Mouse (Mus musculus): ENCODE results near the gene Alyref. TPM values are rescaled to one million over a fixed set of nuclear protein-coding genes. Genes with fewer than 3 reads are reported as not detected.

Alyref gene
- polyA plus RNA-seq, 1 experiment from 2014 or later: 820 TPM

DNA sequence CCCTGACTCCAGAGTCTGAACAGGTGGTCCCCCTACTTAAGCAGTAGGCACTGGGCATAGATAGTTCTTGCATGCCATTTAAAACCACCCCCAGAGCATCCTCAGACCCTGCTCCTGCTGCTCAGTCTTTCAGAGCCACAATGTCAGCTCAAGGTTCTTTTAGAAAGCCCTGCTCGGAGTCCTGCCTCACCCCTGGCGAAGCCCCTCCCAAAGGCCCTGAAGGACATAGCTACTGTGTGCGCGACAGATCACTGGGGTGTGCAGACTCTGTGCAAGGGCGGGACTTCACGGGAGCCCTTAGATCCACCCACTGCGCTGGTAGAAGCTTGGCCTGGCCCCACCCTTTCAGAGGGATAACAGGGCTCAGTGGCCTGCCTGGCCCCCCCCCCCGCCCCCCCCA is 11.1 kb upstream of the Alyref start:
- peaks cover 12% of the 10 kb centered on the region for H3K36me3 ChIP-seq (ENCODE audit: control insufficient read depth, insufficient read depth, low read length)
- peak; percentile 31; the same call in 1 of the 2 replicates for ATAC-seq (ENCODE audit: low FRiP score)
- H3K27ac ChIP-seq (ENCODE audit: low read depth, low read length): no peak overlapping the region
- no peaks in the 10 kb centered on the region for H3K9me3 ChIP-seq (ENCODE audit: control insufficient read depth, low read length)
- no peak overlapping the region for H3K4me3 ChIP-seq (ENCODE audit: low read depth, low read length)
- peaks cover 10% of the 10 kb centered on the region for H3K4me1 ChIP-seq (ENCODE audit: control insufficient read depth, insufficient read depth, low read length)
- H3K27me3 ChIP-seq (ENCODE audit: control insufficient read depth, insufficient read depth, low read length): peaks cover 4% of the 10 kb centered on the region; the same call in 1 of the 2 replicates
- DNase-seq (ENCODE audit: low spot score, missing footprints): no peak
- H3K9ac ChIP-seq (ENCODE audit: low read length): no peak overlapping the region; the same call in 1 of the 2 replicates
- 37% methylated on average over 7 of the region's 8 CpGs for WGBS
- H3K4me2 ChIP-seq: no peak overlapping the region

DNA sequence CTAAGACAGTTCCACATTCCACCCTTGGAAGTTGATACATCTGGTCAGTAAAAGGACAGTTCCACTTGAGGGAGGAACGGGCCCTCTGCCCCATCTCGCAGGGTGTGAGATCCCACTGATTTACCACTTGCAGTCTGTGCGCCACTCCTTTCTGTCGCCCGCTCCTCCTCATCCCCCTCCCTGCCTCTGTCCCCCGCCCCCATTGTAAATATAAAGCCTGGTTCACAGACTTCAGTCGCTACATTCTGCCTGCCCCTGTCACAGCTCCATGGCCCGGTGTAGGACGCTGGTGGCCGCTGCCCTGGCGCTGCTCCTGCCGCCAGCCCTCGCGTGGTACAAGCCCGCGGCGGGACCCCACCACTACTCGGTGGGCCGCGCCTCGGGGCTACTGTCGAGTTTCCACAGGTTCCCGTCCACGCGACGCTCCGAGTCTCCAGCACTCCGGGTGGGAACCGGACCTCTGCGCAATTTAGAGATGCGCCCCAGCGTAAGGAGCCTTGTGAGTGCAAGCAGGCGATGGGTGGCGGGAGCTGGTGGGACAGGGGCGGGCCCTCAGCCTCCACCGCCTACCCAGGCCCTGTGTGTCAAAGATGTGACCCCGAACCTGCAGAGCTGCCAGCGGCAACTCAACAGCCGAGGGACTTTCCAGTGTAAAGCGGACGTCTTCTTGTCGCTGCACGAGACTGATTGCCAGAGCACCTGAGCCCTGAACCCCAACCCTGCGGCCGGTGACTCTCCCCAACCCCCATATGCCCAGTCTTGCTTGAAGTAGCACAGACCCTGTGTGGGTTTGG is 10.3 kb upstream of the Alyref start, which contains the start of gene Npb:
Gene Npb, plus strand, starts transcription at position 237 of the 794 bp plus-strand sequence.
- peak; percentile 47; the same call in 1 of the 2 replicates for ATAC-seq (ENCODE audit: low FRiP score)
- H3K36me3 ChIP-seq (ENCODE audit: control insufficient read depth, insufficient read depth, low read length): peaks cover 12% of the 10 kb centered on the region

DNA sequence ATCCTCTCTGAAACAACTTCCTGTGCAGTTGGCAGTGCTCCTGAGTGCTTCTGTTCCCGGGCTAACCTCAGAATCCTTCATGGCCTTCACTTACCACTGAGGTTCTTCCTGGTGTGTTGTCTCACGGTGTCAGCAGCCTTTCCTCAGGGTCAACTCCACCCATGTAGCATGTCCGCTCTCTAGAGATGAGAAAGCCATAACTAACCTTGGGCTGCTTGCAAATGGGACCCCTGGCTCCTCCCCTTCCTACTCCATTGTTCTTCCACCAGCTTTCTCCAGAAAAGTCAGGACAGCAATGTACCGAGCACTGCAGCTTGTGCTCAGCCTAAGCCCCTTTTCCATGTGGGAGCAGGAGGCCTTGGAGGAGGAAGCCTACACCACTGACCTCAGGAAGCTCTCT is 8.6 kb upstream of the Alyref start:
- H3K9ac ChIP-seq (ENCODE audit: low read length): no peak overlapping the region
- no peak overlapping the region for H3K27ac ChIP-seq (ENCODE audit: low read depth, low read length)
- H3K36me3 ChIP-seq (ENCODE audit: control insufficient read depth, insufficient read depth, low read length): peaks cover 7% of the 10 kb centered on the region
- H3K4me3 ChIP-seq (ENCODE audit: low read depth, low read length): no peak overlapping the region
- H3K4me1 ChIP-seq (ENCODE audit: control insufficient read depth, insufficient read depth, low read length): peaks cover 10% of the 10 kb centered on the region
- no peak for DNase-seq (ENCODE audit: low spot score, missing footprints)
- no peaks in the 10 kb centered on the region for H3K9me3 ChIP-seq (ENCODE audit: control insufficient read depth, low read length)
- 82% methylated on average over 4 of the region's 4 CpGs for WGBS
- no peak for ATAC-seq (ENCODE audit: low FRiP score)
- no peak overlapping the region for H3K4me2 ChIP-seq
- H3K27me3 ChIP-seq (ENCODE audit: control insufficient read depth, insufficient read depth, low read length): peaks cover 4% of the 10 kb centered on the region; the same call in 1 of the 2 replicates

More for the DNA sequence above, 10.3 kb upstream of the Alyref start, which contains the start of gene Npb:
- H3K9ac ChIP-seq (ENCODE audit: low read length): peak within 1 kb of the TSS; percentile 44
- H3K27me3 ChIP-seq (ENCODE audit: control insufficient read depth, insufficient read depth, low read length): peaks cover 4% of the 10 kb centered on the region; the same call in 1 of the 2 replicates
- DNase-seq (ENCODE audit: low spot score, missing footprints): peak; percentile 91
- H3K9me3 ChIP-seq (ENCODE audit: control insufficient read depth, low read length): no peaks in the 10 kb centered on the region
- 8% methylated on average over 45 of the region's 45 CpGs for WGBS
- H3K4me2 ChIP-seq: peak within 1 kb of the TSS; percentile 41
- peak within 1 kb of the TSS; percentile 19 for H3K4me3 ChIP-seq (ENCODE audit: low read depth, low read length)
- H3K4me1 ChIP-seq (ENCODE audit: control insufficient read depth, insufficient read depth, low read length): peaks cover 10% of the 10 kb centered on the region
- H3K27ac ChIP-seq (ENCODE audit: low read depth, low read length): no peak within 1 kb of the TSS

DNA sequence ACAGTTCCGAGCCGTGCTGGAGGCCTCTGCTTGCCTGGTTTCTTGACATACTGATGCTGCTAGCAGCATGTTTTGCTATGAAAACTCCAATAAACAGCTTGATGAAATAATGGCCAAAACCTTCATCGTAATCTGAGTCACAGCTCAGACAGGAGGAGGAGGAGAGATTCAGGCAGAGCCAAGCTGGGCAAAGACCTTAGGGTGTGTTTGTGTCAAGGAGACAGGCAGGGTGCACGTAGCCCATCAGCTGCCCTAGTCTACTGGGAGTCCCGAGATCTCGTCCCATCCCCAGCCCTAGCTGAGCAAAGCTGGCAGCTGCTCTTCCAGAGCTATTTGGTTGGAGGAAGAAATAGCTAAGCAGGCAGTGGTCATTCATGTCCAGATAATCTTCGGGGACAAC is 7.5 kb upstream of the Alyref start:
- ATAC-seq (ENCODE audit: low FRiP score) (no peak), DNase-seq (ENCODE audit: low spot score, missing footprints) (no peak)
- Histone ChIP-seq H3K36me3 (ENCODE audit: control insufficient read depth, insufficient read depth, low read length) (peaks cover 9% of the 10 kb centered on the region; the same call in 1 of the 2 replicates), H3K27ac (ENCODE audit: low read depth, low read length) (no peak overlapping the region), H3K4me3 (ENCODE audit: low read depth, low read length) (no peak overlapping the region), H3K27me3 (ENCODE audit: control insufficient read depth, insufficient read depth, low read length) (peaks cover 4% of the 10 kb centered on the region; the same call in 1 of the 2 replicates), H3K9me3 (ENCODE audit: control insufficient read depth, low read length) (no peaks in the 10 kb centered on the region), H3K4me2 (no peak overlapping the region), H3K4me1 (ENCODE audit: control insufficient read depth, insufficient read depth, low read length) (peaks cover 10% of the 10 kb centered on the region), H3K9ac (ENCODE audit: low read length) (no peak overlapping the region)
- 95% methylated on average over 7 of the region's 7 CpGs for WGBS

DNA sequence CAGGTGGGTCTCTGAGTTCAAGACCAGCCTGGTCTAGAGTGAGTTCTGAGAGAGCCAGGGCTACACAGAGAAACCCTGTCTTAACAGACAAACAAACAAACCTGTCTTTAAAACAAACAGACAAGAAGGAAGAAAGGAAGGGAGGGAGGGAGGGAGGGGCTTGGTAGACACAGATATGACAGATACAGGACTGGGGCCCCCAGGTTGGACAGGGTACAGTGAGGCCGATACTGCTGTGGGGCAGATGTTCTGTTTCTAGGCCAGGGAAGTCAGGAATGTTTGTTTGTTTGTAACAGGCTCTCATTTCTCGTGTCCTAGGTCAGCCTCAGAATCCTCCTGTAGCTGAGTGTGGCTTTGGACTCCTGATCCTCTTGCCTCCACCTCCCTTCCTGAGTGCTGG is 5.4 kb upstream of the Alyref start:
- H3K36me3 ChIP-seq (ENCODE audit: control insufficient read depth, insufficient read depth, low read length): peaks cover 7% of the 10 kb centered on the region; the same call in 1 of the 2 replicates
- WGBS: 79% methylated on average over 2 of the region's 2 CpGs
- ATAC-seq (ENCODE audit: low FRiP score): no peak

DNA sequence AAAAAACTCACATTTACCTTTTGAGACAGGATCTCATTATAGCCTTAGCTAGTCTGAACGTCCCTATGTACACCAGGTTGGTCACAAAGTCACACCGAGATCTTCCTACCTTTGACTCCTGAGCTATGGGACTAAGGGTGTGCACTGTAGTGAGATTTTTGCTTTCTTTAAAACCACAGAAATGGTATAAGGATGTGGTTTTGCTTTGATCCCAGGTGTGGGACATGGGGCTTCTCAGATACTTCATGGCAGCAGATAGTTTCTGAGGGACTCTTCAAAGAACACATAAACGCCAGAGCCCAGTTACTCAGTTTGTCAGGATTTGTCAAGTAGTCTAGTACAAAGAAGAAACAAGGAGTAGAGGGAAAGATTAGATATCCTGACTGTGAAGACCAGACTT is 2.6 kb upstream of the Alyref start:
- Histone ChIP-seq H3K9ac (ENCODE audit: low read length) (no peak overlapping the region), H3K4me3 (ENCODE audit: low read depth, low read length) (no peak overlapping the region), H3K9me3 (ENCODE audit: control insufficient read depth, low read length) (no peaks in the 10 kb centered on the region), H3K27me3 (ENCODE audit: control insufficient read depth, insufficient read depth, low read length) (no peaks in the 10 kb centered on the region), H3K27ac (ENCODE audit: low read depth, low read length) (no peak overlapping the region), H3K36me3 (ENCODE audit: control insufficient read depth, insufficient read depth, low read length) (peaks cover 12% of the 10 kb centered on the region), H3K4me1 (ENCODE audit: control insufficient read depth, insufficient read depth, low read length) (peaks cover 15% of the 10 kb centered on the region), H3K4me2 (no peak overlapping the region)
- no peak for DNase-seq (ENCODE audit: low spot score, missing footprints)
- no peak for ATAC-seq (ENCODE audit: low FRiP score)
- 97% methylated on average over 3 of the region's 3 CpGs for WGBS

More for the DNA sequence above, 5.4 kb upstream of the Alyref start:
- Histone ChIP-seq H3K4me1 (ENCODE audit: control insufficient read depth, insufficient read depth, low read length) (peaks cover 9% of the 10 kb centered on the region), H3K9ac (ENCODE audit: low read length) (no peak overlapping the region), H3K4me2 (no peak overlapping the region), H3K27ac (ENCODE audit: low read depth, low read length) (no peak overlapping the region), H3K27me3 (ENCODE audit: control insufficient read depth, insufficient read depth, low read length) (no peaks in the 10 kb centered on the region; the same call in 1 of the 2 replicates), H3K9me3 (ENCODE audit: control insufficient read depth, low read length) (no peaks in the 10 kb centered on the region), H3K4me3 (ENCODE audit: low read depth, low read length) (no peak overlapping the region)
- DNase-seq (ENCODE audit: low spot score, missing footprints): no peak

DNA sequence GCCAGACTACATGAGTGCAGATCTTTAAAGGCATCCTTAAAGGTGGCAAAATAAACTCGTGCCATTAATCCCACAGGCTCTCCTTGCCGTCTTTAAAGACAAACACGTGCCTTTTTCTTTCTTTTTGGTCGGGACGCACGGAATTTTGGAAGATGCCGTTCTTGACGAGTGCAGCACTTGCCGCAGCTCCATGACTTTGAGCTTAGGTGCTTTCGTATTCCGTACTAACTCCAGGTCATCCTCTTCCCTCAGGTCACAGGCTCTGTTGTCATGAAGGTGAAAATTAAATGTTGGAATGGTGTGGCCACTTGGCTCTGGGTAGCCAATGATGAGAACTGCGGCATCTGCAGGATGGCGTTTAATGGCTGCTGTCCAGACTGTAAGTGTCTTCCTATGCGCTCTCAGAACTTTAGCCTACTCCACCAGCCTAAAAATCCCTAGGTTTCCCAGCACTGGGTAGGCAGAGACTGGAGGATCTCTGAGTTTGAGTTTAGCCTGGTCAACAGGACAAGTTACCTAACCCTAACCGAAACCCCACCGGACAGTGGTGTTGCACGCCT is 905 bp upstream of the Alyref start:
- Histone ChIP-seq H3K27ac (ENCODE audit: low read depth, low read length) (peak overlapping the region; percentile 64; the same call in 1 of the 2 replicates), H3K36me3 (ENCODE audit: control insufficient read depth, insufficient read depth, low read length) (peaks cover 22% of the 10 kb centered on the region)
- ATAC-seq (ENCODE audit: low FRiP score): no peak

DNA sequence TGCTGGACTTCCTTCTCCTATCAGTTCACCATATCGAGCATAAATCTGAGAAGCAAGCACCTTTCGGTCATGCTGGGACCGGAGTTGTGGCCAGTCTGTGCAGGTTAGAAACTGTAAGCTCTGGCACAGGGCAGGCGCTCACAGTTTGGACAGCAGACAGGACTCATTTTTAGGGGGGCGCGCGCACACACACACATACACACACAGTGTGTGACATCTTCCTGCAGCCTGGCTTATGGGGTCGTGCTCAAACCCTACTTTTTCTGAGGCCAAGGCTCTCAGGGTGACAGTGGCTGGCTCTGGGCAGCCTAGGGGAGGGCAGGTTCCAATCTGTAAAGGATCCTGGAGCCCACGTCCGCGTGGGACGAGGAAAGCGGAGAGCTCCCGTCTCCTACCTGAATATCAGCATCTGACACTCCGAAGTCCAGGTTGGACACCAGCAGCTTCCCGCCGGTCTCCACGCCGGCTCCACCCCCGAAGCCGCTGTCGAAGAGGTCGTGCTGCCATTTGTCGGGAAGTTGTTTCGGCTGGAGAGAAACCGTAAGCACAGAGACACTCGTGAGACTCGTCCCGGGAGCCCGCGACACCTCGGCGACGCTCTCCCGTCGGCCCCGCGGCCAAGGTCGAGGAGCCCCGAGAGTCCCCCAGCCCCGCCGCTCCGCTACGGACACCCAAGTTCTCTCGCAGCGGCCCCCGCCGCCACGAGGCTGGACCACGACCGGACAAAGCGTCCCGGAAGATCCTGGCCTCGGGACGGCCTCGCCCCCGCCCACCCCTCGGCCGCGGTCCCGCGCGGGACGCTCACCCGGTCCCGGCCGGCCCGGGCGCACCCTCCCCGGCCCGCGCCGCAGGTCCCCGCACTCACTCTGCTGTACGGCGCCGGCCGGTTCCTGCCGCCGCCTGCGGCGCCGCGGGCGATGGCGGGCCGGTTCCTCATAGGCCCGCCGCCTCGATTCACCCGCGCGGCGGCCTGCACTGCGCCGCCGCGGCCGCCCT is 627 bp downstream of the Alyref start:
- ATAC-seq (ENCODE audit: low FRiP score): no peak; the same call in 1 of the 2 replicates

More for the DNA sequence above, 905 bp upstream of the Alyref start:
- H3K4me3 ChIP-seq (ENCODE audit: low read depth, low read length): peak overlapping the region; percentile 100
- H3K4me2 ChIP-seq: peak overlapping the region; percentile 72
- DNase-seq (ENCODE audit: low spot score, missing footprints): peak; percentile 84
- H3K9me3 ChIP-seq (ENCODE audit: control insufficient read depth, low read length): no peaks in the 10 kb centered on the region
- 53% methylated on average over 17 of the region's 17 CpGs for WGBS
- H3K4me1 ChIP-seq (ENCODE audit: control insufficient read depth, insufficient read depth, low read length): peaks cover 15% of the 10 kb centered on the region
- peak overlapping the region; percentile 99 for H3K9ac ChIP-seq (ENCODE audit: low read length)
- no peaks in the 10 kb centered on the region for H3K27me3 ChIP-seq (ENCODE audit: control insufficient read depth, insufficient read depth, low read length)

More for the DNA sequence above, 627 bp downstream of the Alyref start:
- Histone ChIP-seq H3K36me3 (ENCODE audit: control insufficient read depth, insufficient read depth, low read length) (peaks cover 35% of the 10 kb centered on the region), H3K27me3 (ENCODE audit: control insufficient read depth, insufficient read depth, low read length) (no peaks in the 10 kb centered on the region), H3K9ac (ENCODE audit: low read length) (peak overlapping the region; percentile 99), H3K4me3 (ENCODE audit: low read depth, low read length) (peak overlapping the region; percentile 100), H3K4me2 (peak overlapping the region; percentile 96), H3K9me3 (ENCODE audit: control insufficient read depth, low read length) (no peaks in the 10 kb centered on the region), H3K27ac (ENCODE audit: low read depth, low read length) (peak overlapping the region; percentile 77), H3K4me1 (ENCODE audit: control insufficient read depth, insufficient read depth, low read length) (peaks cover 15% of the 10 kb centered on the region)
- WGBS: 5% methylated on average over 87 of the region's 99 CpGs
- peak; percentile 86 for DNase-seq (ENCODE audit: low spot score, missing footprints)

Measured in midbrain, embryonic 11.5 days (tissue).